Mouse (Mus musculus): ENCODE data around the gene Olfr884. TPM values are rescaled to one million over a fixed set of nuclear protein-coding genes. Genes with fewer than 3 reads are reported as not detected.

Gene Olfr884
- not detected for total RNA-seq (2021)

- no peak for DNase-seq
Measured at GRCm38 (mm10) chr9:38046255-38046654, at the start of gene Olfr884. Gene Olfr884, plus strand, starts transcription at chr9:38046555.

GRCm38 (mm10) chr9:37998581-37999204 is 47.7 kb upstream of the Olfr884 start:
- no peak for DNase-seq

GRCm38 (mm10) chr9:38000021-38000420 is 46.3 kb upstream of the Olfr884 start:
- DNase-seq, result no peak

GRCm38 (mm10) chr9:38025508-38025907 is 20.8 kb upstream of the Olfr884 start, which contains the start of gene Olfr883:
Gene Olfr883, plus strand, starts transcription at chr9:38025808.
- no peak for DNase-seq

- no peak for DNase-seq
Measured at GRCm38 (mm10) chr9:38061022-38061421, 14.7 kb downstream of the Olfr884 start, which contains the start of gene Olfr885. Gene Olfr885, plus strand, starts transcription at chr9:38061322.

DNA sequence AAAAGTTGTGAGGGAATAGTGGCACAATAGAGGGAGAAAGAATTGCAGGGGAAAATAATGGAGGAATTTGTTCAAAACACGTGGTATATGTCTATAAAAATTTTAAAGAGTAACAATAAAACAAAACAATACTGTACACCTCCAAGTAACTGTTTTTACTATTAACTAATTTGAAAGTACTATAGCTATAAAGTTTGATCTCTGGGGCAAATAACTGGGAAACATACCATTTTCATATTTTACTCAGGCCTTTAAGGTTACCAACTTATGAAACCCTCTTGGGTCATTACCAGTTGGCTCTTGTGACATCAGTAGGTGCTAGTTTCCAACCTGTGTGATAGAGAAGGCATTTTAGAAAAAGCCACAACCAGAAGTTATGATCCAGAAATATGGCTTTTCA is 37.4 kb downstream of the Olfr884 start, which contains the start of gene Olfr887:
TSS of gene Olfr887 (plus strand) at position 301 of the 400 bp plus-strand sequence.
- DNase-seq, result no peak

Other genes with a start within 250 kb of the Olfr884 start
- gene Olfr876, start 243.5 kb upstream of the Olfr884 start, total RNA-seq (2021), result not detected
- gene Olfr877, start 192.3 kb upstream of the Olfr884 start, total RNA-seq (2021), result under 1 TPM in 1 of 2 experiments, not detected in 1; 0.43 TPM
- gene Olfr145, start 149.8 kb upstream of the Olfr884 start, total RNA-seq (2021), result not detected
- gene Olfr878, start 128.7 kb upstream of the Olfr884 start, total RNA-seq (2021), result not detected
- gene Olfr881, start 54.7 kb upstream of the Olfr884 start, total RNA-seq (2021), result not detected
- not detected for gene Olfr883, start 20.7 kb upstream of the Olfr884 start, total RNA-seq (2021)
- gene Olfr885, start 14.8 kb downstream of the Olfr884 start, total RNA-seq (2021), result not detected
- not detected for gene Olfr887, start 37.5 kb downstream of the Olfr884 start, total RNA-seq (2021)
- not detected for gene Olfr888, start 61.6 kb downstream of the Olfr884 start, total RNA-seq (2021)
- gene Olfr889, start 68.6 kb downstream of the Olfr884 start, total RNA-seq (2021), result not detected
- not detected for gene Olfr890, start 96.0 kb downstream of the Olfr884 start, total RNA-seq (2021)
- not detected for gene Olfr891, start 134.3 kb downstream of the Olfr884 start, total RNA-seq (2021)
- not detected for gene Olfr893, start 161.8 kb downstream of the Olfr884 start, total RNA-seq (2021)
- gene Olfr894, start 171.5 kb downstream of the Olfr884 start, total RNA-seq (2021), result not detected
- not detected for gene Olfr143, start 206.2 kb downstream of the Olfr884 start, total RNA-seq (2021)
- not detected for gene Olfr895, start 221.3 kb downstream of the Olfr884 start, total RNA-seq (2021)
- not detected for gene Olfr896-ps1, start 244.6 kb downstream of the Olfr884 start, total RNA-seq (2021)